Mouse (Mus musculus) macrophage (primary cell): Measurements from ENCODE around the gene Stoml1. TPM values are rescaled to one million over a fixed set of nuclear protein-coding genes. Genes with fewer than 3 reads are reported as not detected.
A peak's percentile ranks its signal among the peaks of the same experiment; 100 is the strongest.

Source experiments
- H3K27ac ChIP-seq: fragments of 350-480 bp; formaldehyde crosslinking; 2 replicates; pipeline ENCODE4 v1.9.0; 2021
- H3K36me3 ChIP-seq: fragments of 350-480 bp; formaldehyde crosslinking; 2 replicates; pipeline ENCODE4 v1.9.0; 2021; ENCODE audit errors: inconsistent target
- H3K4me3 ChIP-seq: fragments of 350-480 bp; formaldehyde crosslinking; 2 replicates; pipeline ENCODE4 v1.9.0; 2021; ENCODE audit errors: inconsistent target
- H3K79me2 ChIP-seq: fragments of 350-480 bp; formaldehyde crosslinking; 2 replicates; pipeline ENCODE4 v1.9.0; 2021; ENCODE audit errors: inconsistent target
- WGBS: methylation state at CpG from one replicate; pipeline ENCODE4 v1.1.7; 2026; ENCODE audit warnings: inconsistent platforms; ENCODE audit not compliant: missing documents; 5-methylcytosine and 5-hydroxymethylcytosine counted together
- polyA plus RNA-seq: library from polyadenylated mRNA; stranded (reverse); fragments of 250-400 nt; gene quantifications from 3 replicates; pipeline ENCODE4 v1.2.4, GENCODE M21; 2018; ENCODE audit warnings: inconsistent platforms

Stoml1 gene
- polyA plus RNA-seq, 1 experiment from 2014 or later, result 18.3 TPM

GRCm38 (mm10) chr9:58225915-58226913 is 26.8 kb upstream of the Stoml1 start:
- H3K36me3 ChIP-seq, result peaks cover 84% of the 10 kb centered on the region
- 24% methylated on average over 9 of the region's 9 CpGs for WGBS
- no peak overlapping the region for H3K4me3 ChIP-seq
- peak overlapping the region; percentile 82 for H3K27ac ChIP-seq
- no peaks in the 10 kb centered on the region; the same call in 1 of the 2 replicates for H3K79me2 ChIP-seq

- H3K4me3 ChIP-seq, result no peak overlapping the region
- 97% methylated on average over 9 of the region's 9 CpGs for WGBS
- H3K36me3 ChIP-seq, result peaks cover 59% of the 10 kb centered on the region
- H3K27ac ChIP-seq, result no peak overlapping the region
- H3K79me2 ChIP-seq, result peaks cover under 1% of the 10 kb centered on the region; the same call in 1 of the 2 replicates
These were observed 24.0 kb upstream of the Stoml1 start for GRCm38 (mm10) chr9:58228777-58229466.

DNA sequence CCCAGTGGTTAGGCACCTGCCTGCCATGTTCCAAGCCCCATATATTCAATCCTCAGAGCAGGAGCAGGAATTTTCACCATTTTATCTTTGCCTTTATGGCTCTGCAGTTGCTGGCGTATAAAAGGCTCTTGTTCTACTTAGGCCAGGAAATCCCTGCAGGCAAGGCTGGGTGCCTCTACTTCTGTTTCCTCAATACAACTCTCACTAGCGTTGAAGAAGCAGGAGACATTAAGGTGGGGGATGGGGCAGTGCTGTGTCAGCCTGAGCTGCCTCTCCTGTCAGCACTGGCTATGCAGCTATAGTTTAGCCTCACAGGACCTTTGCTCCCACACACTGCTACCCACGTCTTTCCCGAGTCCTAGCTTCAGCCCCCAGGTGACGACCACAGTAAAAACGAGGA is 21.2 kb upstream of the Stoml1 start:
- Histone ChIP-seq H3K4me3 (no peak overlapping the region), H3K36me3 (peaks cover 55% of the 10 kb centered on the region), H3K27ac (peak overlapping the region; percentile 97), H3K79me2 (peaks cover 28% of the 10 kb centered on the region)
- WGBS, result 15% methylated on average over 6 of the region's 6 CpGs

GRCm38 (mm10) chr9:58232374-58232773 is 20.6 kb upstream of the Stoml1 start:
- Histone ChIP-seq H3K27ac (peak overlapping the region; percentile 97), H3K79me2 (peaks cover 35% of the 10 kb centered on the region), H3K4me3 (no peak overlapping the region), H3K36me3 (peaks cover 58% of the 10 kb centered on the region)
- 0% methylated on average over 5 of the region's 5 CpGs for WGBS

DNA sequence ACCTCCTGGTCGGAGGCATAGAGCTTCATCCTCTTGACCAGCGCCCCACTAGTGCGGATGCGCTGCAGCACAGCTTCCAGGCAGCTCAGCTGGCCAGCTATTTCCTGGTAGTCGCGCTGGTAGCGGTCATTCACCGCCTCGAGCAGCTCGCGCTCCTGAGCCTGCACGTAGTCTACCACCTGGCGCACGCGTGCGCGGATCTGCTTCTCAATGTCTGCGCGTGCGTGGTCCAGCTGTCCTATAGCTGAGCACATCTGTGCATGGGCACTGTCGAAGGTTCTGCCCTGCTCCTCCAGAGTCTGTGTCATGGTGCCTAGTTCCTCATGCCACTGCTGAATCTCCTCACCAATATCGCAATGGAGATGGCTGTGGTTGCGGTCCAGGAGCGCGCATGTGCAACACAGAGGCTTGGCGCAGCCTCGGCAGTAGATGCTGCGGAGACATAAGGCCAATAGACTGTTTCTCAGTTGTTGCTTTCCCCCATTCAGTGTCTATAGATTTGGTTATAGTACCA is 18.4 kb upstream of the Stoml1 start:
- Histone ChIP-seq H3K4me3 (no peak overlapping the region), H3K79me2 (peaks cover 57% of the 10 kb centered on the region), H3K36me3 (peaks cover 45% of the 10 kb centered on the region), H3K27ac (no peak overlapping the region)
- WGBS, result 91% methylated on average over 24 of the region's 28 CpGs

DNA sequence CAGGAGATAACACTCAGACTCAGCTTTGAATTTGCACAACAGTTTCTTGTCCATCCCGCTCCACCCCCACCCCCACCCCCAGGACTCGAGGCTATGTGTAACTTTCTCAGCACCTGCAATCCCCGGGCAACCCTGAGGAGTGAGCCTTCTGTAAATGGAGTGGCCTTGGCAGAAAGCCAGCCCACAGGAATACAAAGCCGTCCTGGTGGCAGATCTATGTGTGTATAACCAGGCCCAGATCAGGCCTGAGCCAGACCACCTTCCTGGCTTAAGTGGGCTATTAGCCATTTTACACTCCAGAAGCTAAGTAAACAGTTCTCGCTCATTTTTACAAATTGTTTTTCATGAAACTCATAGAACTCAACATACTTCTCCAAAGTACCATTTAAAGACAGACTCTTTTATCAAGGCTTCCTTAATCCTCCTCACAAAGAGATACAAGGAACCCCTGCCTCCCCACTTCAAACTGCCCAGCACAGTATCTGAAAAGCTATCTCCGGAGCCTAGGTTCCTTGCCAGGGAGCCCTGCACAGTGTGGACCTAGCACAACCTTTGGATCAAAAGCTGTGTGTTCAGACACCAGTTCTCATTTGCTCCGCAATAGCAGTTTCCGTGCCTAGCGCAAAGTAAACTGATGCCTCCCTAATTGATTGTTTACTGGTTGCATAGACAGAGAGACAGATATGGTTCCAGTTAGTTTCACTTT is 11.0 kb upstream of the Stoml1 start:
- WGBS, result 80% methylated on average over 7 of the region's 9 CpGs
- Histone ChIP-seq H3K36me3 (peaks cover 57% of the 10 kb centered on the region), H3K4me3 (no peak overlapping the region), H3K79me2 (peaks cover 100% of the 10 kb centered on the region), H3K27ac (no peak overlapping the region)

DNA sequence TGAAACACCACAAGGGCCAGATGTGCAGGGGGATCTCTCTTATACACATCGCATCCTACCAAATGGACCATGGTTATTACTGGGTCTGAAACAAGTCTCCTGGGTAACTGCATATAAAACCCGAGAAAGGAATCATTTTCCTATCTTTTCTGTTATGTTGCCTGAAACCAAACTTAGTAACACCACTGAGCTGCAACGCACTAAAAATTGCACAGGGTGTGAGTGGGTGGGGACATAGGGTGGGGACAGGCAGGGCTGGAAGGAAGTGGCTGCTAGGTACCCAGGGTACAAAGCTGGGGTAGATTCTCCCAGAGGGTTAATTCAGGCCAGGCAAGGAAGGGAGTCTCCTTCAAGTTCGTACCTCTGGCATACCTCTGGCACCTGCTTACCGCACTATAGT is 10.3 kb upstream of the Stoml1 start:
- peaks cover 100% of the 10 kb centered on the region for H3K79me2 ChIP-seq
- H3K27ac ChIP-seq, result no peak overlapping the region
- no peak overlapping the region for H3K4me3 ChIP-seq
- H3K36me3 ChIP-seq, result peaks cover 49% of the 10 kb centered on the region
- WGBS, result 77% methylated on average over 5 of the region's 5 CpGs

GRCm38 (mm10) chr9:58243696-58244095 is 9.3 kb upstream of the Stoml1 start:
- Histone ChIP-seq H3K27ac (no peak overlapping the region), H3K36me3 (peaks cover 48% of the 10 kb centered on the region), H3K79me2 (peaks cover 100% of the 10 kb centered on the region), H3K4me3 (no peak overlapping the region)
- WGBS, result 88% methylated on average over 6 of the region's 6 CpGs

- 3% methylated on average over 4 of the region's 4 CpGs for WGBS
- Histone ChIP-seq H3K27ac (no peak overlapping the region), H3K4me3 (no peak overlapping the region)
These were observed 6.8 kb upstream of the Stoml1 start for GRCm38 (mm10) chr9:58246083-58246591.

DNA sequence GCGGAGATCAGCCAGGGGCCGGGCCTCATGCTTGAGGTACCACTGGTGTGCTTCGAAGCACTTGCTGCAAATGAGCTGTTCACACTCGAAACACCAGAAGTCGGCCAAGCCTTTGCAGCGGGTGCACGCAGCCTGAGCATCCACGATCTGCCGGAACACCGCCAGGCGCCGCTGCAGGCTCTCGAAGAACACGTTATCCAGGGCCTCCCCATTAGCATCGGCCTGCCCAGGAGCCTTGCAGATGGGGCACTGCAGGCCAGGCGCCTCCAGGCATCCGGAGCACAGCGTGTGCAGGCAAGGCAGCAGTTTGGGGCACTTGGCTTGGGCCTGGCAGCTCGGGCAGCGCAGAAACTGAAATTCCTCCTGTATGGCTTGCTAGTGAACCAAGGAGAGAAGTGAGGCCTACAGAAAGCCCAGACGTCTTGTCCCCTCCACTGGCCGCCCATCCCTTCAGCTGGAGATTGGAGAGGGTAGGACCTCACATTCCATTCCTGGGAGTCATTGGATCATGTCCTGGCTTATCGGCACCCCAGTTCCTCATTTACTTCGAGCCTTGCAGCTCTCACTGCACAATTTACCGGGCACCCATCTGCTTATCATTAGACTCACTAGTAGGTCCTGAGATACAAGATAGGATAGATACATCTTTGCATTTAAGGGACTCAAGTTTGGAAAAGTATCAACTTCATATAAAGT is 5.8 kb upstream of the Stoml1 start:
- Histone ChIP-seq H3K4me3 (peak overlapping the region; percentile 85), H3K79me2 (peaks cover 72% of the 10 kb centered on the region), H3K27ac (peak overlapping the region; percentile 17; the same call in 1 of the 2 replicates), H3K36me3 (peaks cover 27% of the 10 kb centered on the region; the same call in 1 of the 2 replicates)
- WGBS, result 11% methylated on average over 25 of the region's 25 CpGs

More at GRCm38 (mm10) chr9:58246083-58246591, 6.8 kb upstream of the Stoml1 start:
- Histone ChIP-seq H3K79me2 (peaks cover 83% of the 10 kb centered on the region), H3K36me3 (peaks cover 35% of the 10 kb centered on the region; the same call in 1 of the 2 replicates)

GRCm38 (mm10) chr9:58248746-58249413 is 4.1 kb upstream of the Stoml1 start:
- peaks cover 14% of the 10 kb centered on the region; the same call in 1 of the 2 replicates for H3K36me3 ChIP-seq
- 5% methylated on average over 7 of the region's 7 CpGs for WGBS
- H3K27ac ChIP-seq, result peak overlapping the region; percentile 93
- peaks cover 63% of the 10 kb centered on the region for H3K79me2 ChIP-seq
- peak overlapping the region; percentile 85 for H3K4me3 ChIP-seq

GRCm38 (mm10) chr9:58249592-58250192 is 3.3 kb upstream of the Stoml1 start, which contains the start of gene Pml:
Gene Pml, minus strand, starts transcription at chr9:58249786.
- Histone ChIP-seq H3K36me3 (peaks cover 9% of the 10 kb centered on the region; the same call in 1 of the 2 replicates), H3K27ac (peak within 1 kb of the TSS; percentile 93), H3K79me2 (peaks cover 63% of the 10 kb centered on the region), H3K4me3 (peak within 1 kb of the TSS; percentile 85)
- under 1% methylated on average over 16 of the region's 16 CpGs for WGBS
